ENCODE assay signal across 9 mouse cellular contexts in genomic region chr11:112780394-112780920, GRCm38 (mm10). TPM values are rescaled to one million over a fixed set of nuclear protein-coding genes. Genes with fewer than 3 reads are reported as not detected.
DNase-seq lines count a peak whose midpoint lies in the region; ATAC-seq lines count a peak whose summit lies in the region.
"Had no signal": no experiment of that assay in that cellular context is flagged by ENCODE, and none has a peak within 500 bp of the region (broad histone marks: within the 10 kb centered on the region; RNA-seq: fewer than 3 reads in every experiment).

No protein-coding gene starts in this region.

- intact Hi-C loops in heart, postnatal 14 days (cut with DNase I): loop anchor here (5.0 to 10.0 kb wide), 2 partner anchors 62 to 204 kb away; no protein-coding TSS in a partner anchor

- no peaks in the 10 kb centered on the region for H3K36me3 ChIP-seq in heart, embryonic 16.5 days (ENCODE audit: control insufficient read depth, insufficient read depth)
- H3K36me3 ChIP-seq in embryonic facial prominence, embryonic 12.5 days: peaks cover 10% of the 10 kb centered on the region; the same call in 1 of the 2 replicates
- H3K36me3 ChIP-seq in hindbrain, embryonic 14.5 days (replicated peaks; ENCODE audit: control insufficient read depth, insufficient read depth): no peaks in the 10 kb centered on the region
- no peaks in the 10 kb centered on the region for H3K36me3 ChIP-seq in midbrain, embryonic 15.5 days (replicated peaks)

- H3K4me3 ChIP-seq in heart, embryonic 16.5 days (ENCODE audit: low read length): no peak overlapping the region
- peak overlapping the region; percentile 73 for H3K4me3 ChIP-seq in embryonic facial prominence, embryonic 12.5 days
- peak overlapping the region; percentile 46; the same call in 1 of the 2 replicates for H3K4me3 ChIP-seq in hindbrain, embryonic 14.5 days (replicated peaks; ENCODE audit: low read length)
- peak overlapping the region; percentile 57; the same call in 1 of the 2 replicates for H3K4me3 ChIP-seq in midbrain, embryonic 15.5 days

- H3K27me3 ChIP-seq in heart, embryonic 16.5 days (ENCODE audit: control insufficient read depth, insufficient read depth, low read length): peaks cover 68% of the 10 kb centered on the region
- peaks cover 23% of the 10 kb centered on the region; the same call in 1 of the 2 replicates for H3K27me3 ChIP-seq in embryonic facial prominence, embryonic 12.5 days
- peaks cover 24% of the 10 kb centered on the region for H3K27me3 ChIP-seq in hindbrain, embryonic 14.5 days (ENCODE audit: control insufficient read depth, insufficient read depth, low read length)
- H3K27me3 ChIP-seq in midbrain, embryonic 15.5 days (replicated peaks): peaks cover 22% of the 10 kb centered on the region

- no peak for DNase-seq in heart, postnatal 14 days
- DNase-seq in hindbrain, embryonic 14.5 days (ENCODE audit: low spot score): no peak
- DNase-seq in thymus, adult 18-20 months: no peak
- DNase-seq in thymus, postnatal 25 days: no peak
- no peak for DNase-seq in thymus, postnatal 10 days (ENCODE audit: low spot score in 2 of 2)

- 7% methylated on average over 19 of the region's 19 CpGs for WGBS in heart, embryonic 16.5 days
- WGBS in embryonic facial prominence, embryonic 12.5 days: 7% methylated on average over 19 of the region's 19 CpGs
- WGBS in hindbrain, embryonic 14.5 days: 7% methylated on average over 19 of the region's 19 CpGs
- WGBS in midbrain, embryonic 15.5 days: 6% methylated on average over 19 of the region's 19 CpGs

- H3K9me3 ChIP-seq in heart, embryonic 16.5 days (replicated peaks; ENCODE audit: control insufficient read depth, low read length): no peaks in the 10 kb centered on the region
- H3K9me3 ChIP-seq in embryonic facial prominence, embryonic 12.5 days: no peaks in the 10 kb centered on the region
- H3K9me3 ChIP-seq in hindbrain, embryonic 14.5 days (ENCODE audit: control insufficient read depth, low read length): no peaks in the 10 kb centered on the region
- H3K9me3 ChIP-seq in midbrain, embryonic 15.5 days: no peaks in the 10 kb centered on the region

- peaks cover 14% of the 10 kb centered on the region for H3K4me1 ChIP-seq in heart, embryonic 16.5 days (ENCODE audit: control insufficient read depth, insufficient read depth, low read length)
- peaks cover 40% of the 10 kb centered on the region for H3K4me1 ChIP-seq in embryonic facial prominence, embryonic 12.5 days
- peaks cover 15% of the 10 kb centered on the region; the same call in 1 of the 2 replicates for H3K4me1 ChIP-seq in hindbrain, embryonic 14.5 days (replicated peaks; ENCODE audit: control insufficient read depth, insufficient read depth, low read length)
- H3K4me1 ChIP-seq in midbrain, embryonic 15.5 days: peaks cover 49% of the 10 kb centered on the region

- no peak overlapping the region for H3K27ac ChIP-seq in heart, embryonic 16.5 days (ENCODE audit: low read length)
- no peak overlapping the region for H3K27ac ChIP-seq in embryonic facial prominence, embryonic 12.5 days
- H3K27ac ChIP-seq in hindbrain, embryonic 14.5 days: no peak overlapping the region
- H3K27ac ChIP-seq in midbrain, embryonic 15.5 days: 0 out of 2 replicates have a peak overlapping the region, but pooled peaks have one; percentile 36

- H3K4me2 ChIP-seq in heart, embryonic 16.5 days (ENCODE audit: low read depth, low read length): peak overlapping the region; percentile 63
- peak overlapping the region; percentile 93 for H3K4me2 ChIP-seq in embryonic facial prominence, embryonic 12.5 days (replicated peaks)
- H3K4me2 ChIP-seq in hindbrain, embryonic 14.5 days (replicated peaks): peak overlapping the region; percentile 74
- peak overlapping the region; percentile 98 for H3K4me2 ChIP-seq in midbrain, embryonic 15.5 days

- no peak for ATAC-seq in heart, embryonic 16.5 days (replicated peaks; ENCODE audit: extremely low read depth, insufficient read depth, low FRiP score)
- ATAC-seq in embryonic facial prominence, embryonic 12.5 days (ENCODE audit: insufficient number of reproducible peaks, insufficient read depth, low FRiP score, low TSS enrichment): no peak
- no peak for ATAC-seq in hindbrain, embryonic 14.5 days (ENCODE audit: low FRiP score)
- no peak for ATAC-seq in midbrain, embryonic 15.5 days (replicated peaks)

- no peak overlapping the region for H3K9ac ChIP-seq in heart, embryonic 16.5 days (ENCODE audit: low read length)
- H3K9ac ChIP-seq in embryonic facial prominence, embryonic 12.5 days: peak overlapping the region; percentile 67; the same call in 1 of the 2 replicates
- H3K9ac ChIP-seq in hindbrain, embryonic 14.5 days: no peak overlapping the region
- no peak overlapping the region for H3K9ac ChIP-seq in midbrain, embryonic 15.5 days

RNA-seq across cellular contexts. Expression of gene Sox9, which starts 1.6 kb away (rescaled TPM):
- 19.9 and 20.0 TPM in 2 replicates for polyA plus RNA-seq in heart, embryonic 16.5 days (2015; fragmentation: Nextera tagmentation; extraction: Ambion mirVana)
- 1 to 10 TPM; 2.7 to 2.8 TPM for total RNA-seq in heart, postnatal 14 days (2021)
- 138 and 149 TPM in 2 replicates for polyA plus RNA-seq in embryonic facial prominence, embryonic 12.5 days (2016; fragmentation: Nextera tagmentation; extraction: Ambion mirVana)
- polyA plus RNA-seq in hindbrain, embryonic 14.5 days (2014; fragmentation: Nextera tagmentation; extraction: Ambion mirVana): 44.2 and 49.0 TPM in 2 replicates
- 43.0 and 49.3 TPM in 2 replicates for polyA plus RNA-seq in midbrain, embryonic 15.5 days (2015; fragmentation: Nextera tagmentation; extraction: Ambion mirVana)
- total RNA-seq: neutrophil, adult 5-6 weeks had no signal
